Mouse (Mus musculus): ENCODE data around the gene Shox2.

Shox2 gene

GRCm38 (mm10) chr3:66981706-66982105 is at the start of gene Shox2:
Gene Shox2 (minus strand): TSS chr3:66981771.
- DNase-seq (ENCODE audit: low read depth), result peak; percentile 70

GRCm38 (mm10) chr3:66996820-66997219 is 15.2 kb upstream of the Shox2 start:
- no peak for DNase-seq (ENCODE audit: low read depth)

GRCm38 (mm10) chr3:66986287-66986560 is 4.7 kb upstream of the Shox2 start:
- no peak for DNase-seq (ENCODE audit: low read depth)

GRCm38 (mm10) chr3:66985539-66986286 is 4.1 kb upstream of the Shox2 start:
- DNase-seq (ENCODE audit: low read depth), result peak; percentile 92

- DNase-seq (ENCODE audit: low read depth), result no peak
These were observed 1.9 kb upstream of the Shox2 start for GRCm38 (mm10) chr3:66983481-66983880.

- peak; percentile 68 for DNase-seq (ENCODE audit: low read depth)
These were observed 775 bp upstream of the Shox2 start for GRCm38 (mm10) chr3:66982181-66982911.

GRCm38 (mm10) chr3:66981101-66981661 is 390 bp downstream of the Shox2 start, which contains the start of gene Rsrc1:
Gene Rsrc1 (plus strand): TSS chr3:66981390.
- peak; percentile 85 for DNase-seq (ENCODE audit: low read depth)

- peak; percentile 62 for DNase-seq (ENCODE audit: low read depth)
These were observed 1.2 kb downstream of the Shox2 start for GRCm38 (mm10) chr3:66980111-66980975.

- no peak for DNase-seq (ENCODE audit: low read depth)
These were observed 2.1 kb downstream of the Shox2 start for GRCm38 (mm10) chr3:66979491-66979890.

GRCm38 (mm10) chr3:66978457-66979381 is 2.9 kb downstream of the Shox2 start:
- peak; percentile 55 for DNase-seq (ENCODE audit: low read depth)

- no peak for DNase-seq (ENCODE audit: low read depth)
These were observed 3.6 kb downstream of the Shox2 start for GRCm38 (mm10) chr3:66977811-66978456.

- DNase-seq (ENCODE audit: low read depth), result peak; percentile 55
These were observed 4.5 kb downstream of the Shox2 start for GRCm38 (mm10) chr3:66976889-66977615.

GRCm38 (mm10) chr3:66974501-66974900 is 7.1 kb downstream of the Shox2 start:
- DNase-seq (ENCODE audit: low read depth), result no peak

- no peak for DNase-seq (ENCODE audit: low read depth)
These were observed 8.1 kb downstream of the Shox2 start for GRCm38 (mm10) chr3:66973391-66973943.

GRCm38 (mm10) chr3:66972191-66972950 is 9.2 kb downstream of the Shox2 start:
- no peak for DNase-seq (ENCODE audit: low read depth)

- no peak for DNase-seq (ENCODE audit: low read depth)
These were observed 10.8 kb downstream of the Shox2 start for GRCm38 (mm10) chr3:66970661-66971331.

GRCm38 (mm10) chr3:66970261-66970660 is 11.3 kb downstream of the Shox2 start:
- DNase-seq (ENCODE audit: low read depth), result no peak

GRCm38 (mm10) chr3:66967508-66967907 is 14.1 kb downstream of the Shox2 start:
- peak; percentile 26 for DNase-seq (ENCODE audit: low read depth)

All from NIH3T3 (cell line).